Mouse (Mus musculus) heart, postnatal 0 days (tissue): Measurements from ENCODE around the gene Gm20721.

ENCODE experiments used
- CTCF ChIP-seq: IDR thresholded peaks from 2 replicates; pipeline ENCODE4 v1.5.1; 2016; ENCODE audit warnings: antibody characterized with exemption, control low read depth, low read depth
- EP300 ChIP-seq: IDR thresholded peaks from 2 replicates; pipeline ENCODE4 v1.6.1; 2016; ENCODE audit warnings: antibody characterized with exemption, low read depth

- TF ChIP-seq CTCF = no peak
- TF ChIP-seq EP300 = no peak
Measured at GRCm38 (mm10) chr2:174291662-174292030, 54.9 kb downstream of the Gm20721 start.
